Mouse (Mus musculus) layer of hippocampus, adult 2 months (tissue): ENCODE measurements around the gene Rprd1b. TPM values are rescaled to one million over a fixed set of nuclear protein-coding genes. Genes with fewer than 3 reads are reported as not detected.

ENCODE experiments used
- DNase-seq, 2 experiments: peaks; one replicate each; pipeline ENCODE4 v3.0.0; 2022; ENCODE audit warnings: low spot score in 2 of 2
- H3K27ac ChIP-seq: fragments of 200-600 bp; 2 replicates; pipeline ENCODE4 v1.8.1; 2022
- H3K4me3 ChIP-seq: fragments of 200-600 bp; 2 replicates; pipeline ENCODE4 v1.8.1; 2022; ENCODE audit warnings: mild to moderate bottlenecking
- CTCF ChIP-seq: fragments of 200-600 bp; conservative IDR thresholded peaks from 2 replicates; pipeline ENCODE4 v1.8.1; 2022; ENCODE audit warnings: antibody characterized with exemption, mild to moderate bottlenecking, moderate library complexity
- total RNA-seq, 2 experiments: library from RNA; stranded (reverse); gene quantifications; 2 replicates each; pipeline ENCODE4 v1.2.3; 2021

The Rprd1b gene
- total RNA-seq, 2 experiments from 2014 or later: 48.9 to 57.2 TPM

GRCm38 (mm10) chr2:158122814-158123213 is 94.5 kb downstream of the Rprd1b start:
- no peak for DNase-seq
- H3K27ac ChIP-seq: no peak overlapping the region
- no peak overlapping the region for H3K4me3 ChIP-seq
- TF ChIP-seq CTCF: no peak

- DNase-seq: no peak
- Histone ChIP-seq H3K4me3 (no peak overlapping the region), H3K27ac (no peak overlapping the region)
- no peak for TF ChIP-seq CTCF
Measured at GRCm38 (mm10) chr2:158127245-158127644, 98.9 kb downstream of the Rprd1b start.

- TF ChIP-seq CTCF: no peak
- H3K4me3 ChIP-seq: no peak overlapping the region
- DNase-seq: no peak
- no peak overlapping the region for H3K27ac ChIP-seq
Measured at GRCm38 (mm10) chr2:158127872-158128271, 99.6 kb downstream of the Rprd1b start.

- no peak for TF ChIP-seq CTCF
- no peak overlapping the region for H3K4me3 ChIP-seq
- no peak for DNase-seq
- no peak overlapping the region for H3K27ac ChIP-seq
Measured at GRCm38 (mm10) chr2:158128461-158129130, 100.3 kb downstream of the Rprd1b start.

- H3K4me3 ChIP-seq: no peak overlapping the region
- TF ChIP-seq CTCF: no peak
- no peak overlapping the region for H3K27ac ChIP-seq
- DNase-seq: no peak
Measured at GRCm38 (mm10) chr2:158129291-158130002, 101.2 kb downstream of the Rprd1b start.

GRCm38 (mm10) chr2:158130391-158130986 is 102.2 kb downstream of the Rprd1b start:
- no peak for DNase-seq
- Histone ChIP-seq H3K27ac (no peak overlapping the region), H3K4me3 (no peak overlapping the region)
- no peak for TF ChIP-seq CTCF

GRCm38 (mm10) chr2:158131197-158131835 is 103.0 kb downstream of the Rprd1b start:
- no peak for DNase-seq
- no peak overlapping the region for H3K27ac ChIP-seq
- no peak overlapping the region for H3K4me3 ChIP-seq
- TF ChIP-seq CTCF: no peak

- Histone ChIP-seq H3K4me3 (no peak overlapping the region), H3K27ac (no peak overlapping the region)
- TF ChIP-seq CTCF: no peak
- no peak for DNase-seq
Measured at GRCm38 (mm10) chr2:158132320-158132719, 104.0 kb downstream of the Rprd1b start.

- H3K4me3 ChIP-seq: no peak overlapping the region
- no peak for DNase-seq
- no peak for TF ChIP-seq CTCF
Measured at GRCm38 (mm10) chr2:158133050-158133449, 104.8 kb downstream of the Rprd1b start.

GRCm38 (mm10) chr2:158136205-158136604 is 107.9 kb downstream of the Rprd1b start:
- Histone ChIP-seq H3K4me3 (no peak overlapping the region), H3K27ac (no peak overlapping the region)
- no peak for TF ChIP-seq CTCF
- DNase-seq: no peak

More at GRCm38 (mm10) chr2:158133050-158133449, 104.8 kb downstream of the Rprd1b start:
- no peak overlapping the region for H3K27ac ChIP-seq

GRCm38 (mm10) chr2:158137771-158138170 is 109.5 kb downstream of the Rprd1b start:
- no peak for TF ChIP-seq CTCF
- DNase-seq: no peak
- H3K27ac ChIP-seq: no peak overlapping the region
- no peak overlapping the region for H3K4me3 ChIP-seq

- DNase-seq: no peak
- no peak overlapping the region for H3K27ac ChIP-seq
- no peak for TF ChIP-seq CTCF
- H3K4me3 ChIP-seq: no peak overlapping the region
Measured at GRCm38 (mm10) chr2:158138778-158139177, 110.5 kb downstream of the Rprd1b start.

- peak; percentile 25 to 27 for DNase-seq
- Histone ChIP-seq H3K27ac (peak overlapping the region; percentile 58; the same call in 1 of the 2 replicates), H3K4me3 (no peak overlapping the region)
- no peak for TF ChIP-seq CTCF
Measured at GRCm38 (mm10) chr2:158139628-158140027, 111.3 kb downstream of the Rprd1b start.
